Mouse (Mus musculus) forebrain, embryonic 12.5 days (tissue): ENCODE results near the gene Nprl2. TPM values are rescaled to one million over a fixed set of nuclear protein-coding genes. Genes with fewer than 3 reads are reported as not detected.

ENCODE experiments used
- ATAC-seq: fragments of 200-750 bp; cut with Nextera tagmentation; 2 replicates; pipeline ENCODE4 v1.8.0; 2017; ENCODE audit warnings: moderate TSS enrichment; ENCODE audit not compliant: low FRiP score
- H3K27ac ChIP-seq: fragments of 300-500 bp; sonication (generic); 2 replicates; pipeline ENCODE4 v1.5.1; 2016; ENCODE audit warnings: mild to moderate bottlenecking
- H3K27me3 ChIP-seq: fragments of 300-500 bp; sonication (generic); 2 replicates; pipeline ENCODE4 v1.6.1; 2016; ENCODE audit warnings: mild to moderate bottlenecking
- H3K36me3 ChIP-seq: fragments of 300-500 bp; sonication (generic); replicated peaks from 2 replicates; pipeline ENCODE4 v1.6.1; 2016; ENCODE audit warnings: mild to moderate bottlenecking
- H3K4me1 ChIP-seq: fragments of 300-500 bp; sonication (generic); 2 replicates; pipeline ENCODE4 v1.6.1; 2016
- H3K4me2 ChIP-seq: fragments of 300-500 bp; sonication (generic); 2 replicates; pipeline ENCODE4 v1.6.1; 2016; ENCODE audit warnings: mild to moderate bottlenecking, moderate library complexity
- H3K4me3 ChIP-seq: fragments of 300-500 bp; sonication (generic); replicated peaks from 2 replicates; pipeline ENCODE4 v1.5.1; 2016; ENCODE audit warnings: mild to moderate bottlenecking
- H3K9ac ChIP-seq: fragments of 300-500 bp; sonication (generic); 2 replicates; pipeline ENCODE4 v1.6.1; 2016; ENCODE audit warnings: mild to moderate bottlenecking
- H3K9me3 ChIP-seq: fragments of 300-500 bp; sonication (generic); 2 replicates; pipeline ENCODE4 v1.6.1; 2016
- WGBS: fragments of 180-500 bp; shearing (Covaris S2); methylation state at CpG from one replicate; pipeline ENCODE4 v1.1.7; 2016; 5-methylcytosine and 5-hydroxymethylcytosine counted together
- polyA plus RNA-seq: library from polyadenylated mRNA; unstranded; fragments of >200 nt; fragmentation: Nextera tagmentation; extraction: Ambion mirVana; gene quantifications from 2 replicates; pipeline ENCODE4 v1.2.1, GENCODE M21; 2016

Nprl2 gene
- polyA plus RNA-seq, 1 experiment from 2014 or later, result 46.3 TPM

GRCm38 (mm10) chr9:107549297-107550074 is 7.5 kb downstream of the Nprl2 start:
- Histone ChIP-seq H3K36me3 (peaks cover 4% of the 10 kb centered on the region), H3K4me3 (no peak overlapping the region), H3K27me3 (peaks cover 59% of the 10 kb centered on the region), H3K4me1 (peaks cover 47% of the 10 kb centered on the region), H3K4me2 (no peak overlapping the region), H3K9me3 (no peaks in the 10 kb centered on the region), H3K27ac (no peak overlapping the region), H3K9ac (no peak overlapping the region)
- WGBS, result 90% methylated on average over 20 of the region's 20 CpGs
- no peak for ATAC-seq

GRCm38 (mm10) chr9:107550491-107551116 is 8.6 kb downstream of the Nprl2 start:
- no peak overlapping the region for H3K27ac ChIP-seq
- peaks cover 59% of the 10 kb centered on the region for H3K27me3 ChIP-seq
- 26% methylated on average over 23 of the region's 23 CpGs for WGBS
- no peak for ATAC-seq
- 0 out of 2 replicates have a peak overlapping the region, but pooled peaks have one; percentile 51 for H3K9ac ChIP-seq
- no peaks in the 10 kb centered on the region for H3K36me3 ChIP-seq
- no peaks in the 10 kb centered on the region for H3K9me3 ChIP-seq
- H3K4me1 ChIP-seq, result peaks cover 53% of the 10 kb centered on the region
- H3K4me2 ChIP-seq, result peak overlapping the region; percentile 61
- H3K4me3 ChIP-seq, result peak overlapping the region; percentile 40

- WGBS, result 1% methylated on average over 63 of the region's 63 CpGs
- no peaks in the 10 kb centered on the region for H3K9me3 ChIP-seq
- peaks cover 59% of the 10 kb centered on the region for H3K27me3 ChIP-seq
- no peaks in the 10 kb centered on the region for H3K36me3 ChIP-seq
- peak within 1 kb of the TSS; percentile 61 for H3K4me2 ChIP-seq
- peak within 1 kb of the TSS; percentile 51 for H3K9ac ChIP-seq
- ATAC-seq, result 0 out of 2 replicates have a peak, but pooled peaks have one; percentile 2
- peaks cover 58% of the 10 kb centered on the region for H3K4me1 ChIP-seq
- 0 out of 2 replicates have a peak within 1 kb of the TSS, but pooled peaks have one; percentile 4 for H3K27ac ChIP-seq
- H3K4me3 ChIP-seq, result peak within 1 kb of the TSS; percentile 40
These were observed 9.3 kb downstream of the Nprl2 start, which contains the start of gene Rassf1 for GRCm38 (mm10) chr9:107551117-107551889. Gene Rassf1 (plus strand): TSS chr9:107551555.

- Histone ChIP-seq H3K9ac (peak overlapping the region; percentile 51), H3K27ac (0 out of 2 replicates have a peak overlapping the region, but pooled peaks have one; percentile 4), H3K36me3 (0 out of 2 replicates have a peak, but pooled peaks cover under 1% of the 10 kb centered on the region), H3K4me2 (peak overlapping the region; percentile 61), H3K4me3 (peak overlapping the region; percentile 40), H3K27me3 (peaks cover 59% of the 10 kb centered on the region), H3K4me1 (peaks cover 58% of the 10 kb centered on the region), H3K9me3 (no peaks in the 10 kb centered on the region)
- no peak for ATAC-seq
- WGBS, result 7% methylated on average over 8 of the region's 8 CpGs
These were observed 9.9 kb downstream of the Nprl2 start for GRCm38 (mm10) chr9:107551890-107552355.

- no peak overlapping the region for H3K9ac ChIP-seq
- H3K9me3 ChIP-seq, result no peaks in the 10 kb centered on the region
- H3K27ac ChIP-seq, result no peak overlapping the region
- H3K4me3 ChIP-seq, result peak overlapping the region; percentile 63; the same call in 1 of the 2 replicates
- peaks cover 57% of the 10 kb centered on the region for H3K27me3 ChIP-seq
- WGBS, result 78% methylated on average over 5 of the region's 5 CpGs
- peaks cover 55% of the 10 kb centered on the region for H3K4me1 ChIP-seq
- peaks cover 9% of the 10 kb centered on the region for H3K36me3 ChIP-seq
- no peak for ATAC-seq
- H3K4me2 ChIP-seq, result peak overlapping the region; percentile 82
These were observed 10.8 kb downstream of the Nprl2 start for GRCm38 (mm10) chr9:107552690-107553393.

GRCm38 (mm10) chr9:107553541-107554318 is 11.7 kb downstream of the Nprl2 start:
- ATAC-seq, result peak; percentile 78
- Histone ChIP-seq H3K4me2 (peak overlapping the region; percentile 82), H3K27ac (peak overlapping the region; percentile 92), H3K27me3 (peaks cover 48% of the 10 kb centered on the region), H3K9me3 (no peaks in the 10 kb centered on the region), H3K36me3 (peaks cover 18% of the 10 kb centered on the region), H3K4me1 (peaks cover 55% of the 10 kb centered on the region), H3K4me3 (peak overlapping the region; percentile 63), H3K9ac (peak overlapping the region; percentile 80)
- WGBS, result 5% methylated on average over 37 of the region's 37 CpGs

DNA sequence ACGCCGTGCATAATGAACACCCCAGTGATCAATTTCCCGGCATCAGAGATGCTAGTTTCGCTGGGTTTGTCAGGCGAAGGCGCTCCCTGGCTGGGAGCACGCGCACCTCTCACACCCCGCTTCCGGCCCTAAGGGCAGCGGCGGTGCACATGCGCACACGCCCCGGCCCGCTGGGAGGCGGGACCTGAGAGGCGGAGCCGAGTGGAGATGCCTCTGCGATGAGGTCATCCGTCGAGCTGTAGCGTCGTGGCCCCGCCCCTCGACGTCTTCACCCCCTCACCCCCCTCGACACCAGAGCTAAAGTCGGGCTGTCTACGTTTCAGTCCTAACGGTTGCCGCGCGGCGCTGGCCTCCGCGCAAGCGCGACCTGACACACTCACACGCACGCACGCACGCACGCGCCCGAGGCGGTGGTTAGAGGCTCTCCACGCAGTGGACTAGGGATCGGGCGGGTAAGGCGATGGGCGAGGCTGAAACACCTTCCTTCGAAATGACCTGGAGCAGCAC is 12.3 kb downstream of the Nprl2 start:
- Histone ChIP-seq H3K4me2 (peak overlapping the region; percentile 82), H3K4me1 (peaks cover 55% of the 10 kb centered on the region), H3K27ac (peak overlapping the region; percentile 92), H3K9ac (peak overlapping the region; percentile 80), H3K4me3 (peak overlapping the region; percentile 63), H3K9me3 (no peaks in the 10 kb centered on the region), H3K27me3 (peaks cover 42% of the 10 kb centered on the region), H3K36me3 (peaks cover 25% of the 10 kb centered on the region)
- peak; percentile 92 for ATAC-seq
- under 1% methylated on average over 51 of the region's 53 CpGs for WGBS

DNA sequence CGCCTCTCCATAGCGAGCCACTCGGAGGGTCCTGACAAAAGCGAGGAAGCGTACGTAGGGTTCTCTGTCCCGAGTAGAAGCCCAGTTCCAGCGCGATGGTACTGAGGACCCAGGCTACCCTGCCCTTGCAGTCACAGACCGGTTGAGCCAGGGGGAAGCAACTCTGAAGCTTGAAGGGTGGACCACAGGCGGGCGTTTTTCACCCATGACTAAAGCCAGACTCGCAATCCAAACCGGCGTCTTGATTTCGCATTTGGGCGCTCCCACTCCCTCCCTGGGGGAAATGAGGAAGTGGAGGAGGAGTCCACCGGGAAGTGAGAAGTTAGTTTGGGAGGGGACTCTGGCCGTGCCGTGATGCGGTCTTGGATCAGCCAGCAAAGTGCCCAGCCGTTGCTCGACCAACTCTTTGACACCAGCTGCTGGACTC is 13.0 kb downstream of the Nprl2 start:
- Histone ChIP-seq H3K9ac (peak overlapping the region; percentile 80), H3K4me3 (peak overlapping the region; percentile 63), H3K9me3 (no peaks in the 10 kb centered on the region), H3K27me3 (peaks cover 35% of the 10 kb centered on the region), H3K4me1 (peaks cover 55% of the 10 kb centered on the region), H3K36me3 (peaks cover 31% of the 10 kb centered on the region), H3K4me2 (peak overlapping the region; percentile 82), H3K27ac (peak overlapping the region; percentile 92)
- ATAC-seq, result peak; percentile 39
- WGBS, result under 1% methylated on average over 23 of the region's 23 CpGs

DNA sequence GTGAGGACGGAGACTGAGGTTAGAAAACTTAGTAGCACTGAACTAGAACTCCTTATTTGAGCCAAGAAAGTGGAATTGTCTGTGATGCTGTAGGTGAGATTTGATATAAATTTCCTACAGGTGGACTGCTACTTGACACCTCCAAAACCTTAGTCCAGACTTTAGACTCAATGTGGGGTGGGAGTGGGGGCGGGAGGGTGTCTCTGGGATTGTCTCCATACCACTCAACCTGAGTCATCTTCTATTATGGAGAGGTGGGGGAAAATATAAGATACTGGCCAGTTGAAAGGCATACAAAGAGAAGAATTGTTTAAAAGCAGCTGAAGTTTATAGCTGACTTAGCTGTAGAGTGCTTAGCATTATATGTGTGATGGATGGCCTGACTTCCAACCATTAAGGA is 13.7 kb downstream of the Nprl2 start:
- Histone ChIP-seq H3K9ac (peak overlapping the region; percentile 80), H3K27me3 (peaks cover 28% of the 10 kb centered on the region), H3K4me1 (peaks cover 55% of the 10 kb centered on the region), H3K4me3 (peak overlapping the region; percentile 63), H3K9me3 (no peaks in the 10 kb centered on the region), H3K4me2 (peak overlapping the region; percentile 82), H3K36me3 (peaks cover 38% of the 10 kb centered on the region), H3K27ac (0 out of 2 replicates have a peak overlapping the region, but pooled peaks have one; percentile 92)
- no peak for ATAC-seq
- 50% methylated on average over 2 of the region's 2 CpGs for WGBS

GRCm38 (mm10) chr9:107556346-107556745 is 14.3 kb downstream of the Nprl2 start:
- H3K36me3 ChIP-seq, result peaks cover 44% of the 10 kb centered on the region
- H3K9ac ChIP-seq, result peak overlapping the region; percentile 80; the same call in 1 of the 2 replicates
- peak overlapping the region; percentile 82 for H3K4me2 ChIP-seq
- no peaks in the 10 kb centered on the region for H3K9me3 ChIP-seq
- H3K4me1 ChIP-seq, result peaks cover 50% of the 10 kb centered on the region
- no peak overlapping the region for H3K27ac ChIP-seq
- H3K4me3 ChIP-seq, result 0 out of 2 replicates have a peak overlapping the region, but pooled peaks have one; percentile 63
- no peak for ATAC-seq
- H3K27me3 ChIP-seq, result peaks cover 22% of the 10 kb centered on the region
- 85% methylated on average over 3 of the region's 3 CpGs for WGBS
